Mouse (Mus musculus) midbrain, embryonic 12.5 days (tissue): ENCODE measurements at regions not wholly inside any gene's neighbourhood (a gene's known extent, or its start where the extent isn't known, plus 50 kb on each side); places are given as distances from the start of the nearest gene placed in this dataset.

Experiments used
- ATAC-seq: fragments of 200-750 bp; cut with Nextera tagmentation; 2 replicates; pipeline ENCODE4 v1.8.0; 2017; ENCODE audit warnings: low read depth, moderate TSS enrichment, moderate library complexity; ENCODE audit not compliant: low FRiP score
- H3K27ac ChIP-seq: fragments of 300-500 bp; sonication (generic); replicated peaks from 2 replicates; pipeline ENCODE4 v1.5.1; 2016; ENCODE audit warnings: mild to moderate bottlenecking
- H3K27me3 ChIP-seq: fragments of 300-500 bp; sonication (generic); 2 replicates; pipeline ENCODE4 v1.6.1; 2016; ENCODE audit warnings: mild to moderate bottlenecking
- H3K36me3 ChIP-seq: fragments of 300-500 bp; sonication (generic); 2 replicates; pipeline ENCODE4 v1.6.1; 2016
- H3K4me1 ChIP-seq: fragments of 300-500 bp; sonication (generic); 2 replicates; pipeline ENCODE4 v1.6.1; 2016
- H3K4me2 ChIP-seq: fragments of 300-500 bp; sonication (generic); replicated peaks from 2 replicates; pipeline ENCODE4 v1.6.1; 2016; ENCODE audit warnings: mild to moderate bottlenecking, moderate library complexity
- H3K4me3 ChIP-seq: fragments of 300-500 bp; sonication (generic); 2 replicates; pipeline ENCODE4 v1.5.1; 2016; ENCODE audit warnings: mild to moderate bottlenecking
- H3K9ac ChIP-seq: fragments of 300-500 bp; sonication (generic); replicated peaks from 2 replicates; pipeline ENCODE4 v1.6.1; 2016; ENCODE audit warnings: mild to moderate bottlenecking, moderate library complexity
- H3K9me3 ChIP-seq: fragments of 300-500 bp; sonication (generic); 2 replicates; pipeline ENCODE4 v1.6.1; 2016; ENCODE audit warnings: mild to moderate bottlenecking
- WGBS: fragments of 180-500 bp; shearing (Covaris S2); methylation state at CpG from one replicate; pipeline ENCODE4 v1.1.7; 2016; 5-methylcytosine and 5-hydroxymethylcytosine counted together

DNA sequence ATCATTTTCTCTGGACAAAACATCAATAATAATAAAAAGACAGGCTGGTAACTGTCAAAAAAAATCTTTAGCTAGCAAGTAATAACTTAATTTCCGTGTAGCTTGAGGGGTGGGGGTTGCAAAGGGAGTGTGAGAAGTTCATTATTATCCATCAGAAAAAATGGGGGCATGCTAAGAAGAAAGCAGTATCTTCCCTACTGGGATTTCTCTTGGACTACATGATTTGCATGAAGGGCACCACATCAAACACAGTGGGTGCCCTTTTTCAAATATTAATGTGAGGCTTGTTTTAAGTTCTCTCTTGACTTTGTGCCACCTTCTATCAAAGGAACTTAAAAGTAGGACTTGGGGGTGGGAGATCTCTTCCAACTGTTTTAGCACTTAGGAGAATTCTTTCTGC, 783.4 kb upstream of the Manea start:
- Histone ChIP-seq H3K4me3 (no peak overlapping the region), H3K4me1 (no peaks in the 10 kb centered on the region), H3K9ac (no peak overlapping the region), H3K27ac (no peak overlapping the region), H3K4me2 (no peak overlapping the region), H3K9me3 (no peaks in the 10 kb centered on the region), H3K36me3 (no peaks in the 10 kb centered on the region), H3K27me3 (no peaks in the 10 kb centered on the region)
- peak; percentile 54; the same call in 1 of the 2 replicates for ATAC-seq
- whole genome bisulfite sequencing = 61% methylated on average over 1 of the region's 1 CpGs

DNA sequence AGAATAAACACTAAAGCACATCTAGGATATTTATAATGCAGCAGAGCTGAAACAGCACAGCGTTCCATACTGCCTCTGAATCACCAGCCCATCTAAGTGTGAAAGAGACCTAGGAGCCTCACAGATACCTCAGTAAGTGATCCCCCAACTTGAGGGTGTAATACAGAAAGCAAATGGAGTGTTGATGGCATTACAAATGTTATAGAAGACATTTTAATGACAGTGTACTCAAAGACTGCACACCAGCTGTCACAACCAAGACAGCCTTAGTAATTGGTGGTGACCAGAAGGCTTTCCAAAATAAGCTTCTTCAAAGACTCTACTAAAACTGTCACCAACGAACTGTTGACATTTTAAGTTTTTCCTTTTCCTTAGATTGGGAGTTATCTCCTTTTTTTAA, 771.3 kb upstream of the Manea start:
- H3K36me3 ChIP-seq = no peaks in the 10 kb centered on the region
- H3K4me3 ChIP-seq = no peak overlapping the region
- H3K4me1 ChIP-seq = no peaks in the 10 kb centered on the region
- no peak for ATAC-seq
- no peak overlapping the region for H3K27ac ChIP-seq
- no peaks in the 10 kb centered on the region for H3K27me3 ChIP-seq
- no peaks in the 10 kb centered on the region for H3K9me3 ChIP-seq
- no peak overlapping the region for H3K9ac ChIP-seq
- WGBS = 83% methylated on average over 2 of the region's 2 CpGs
- no peak overlapping the region for H3K4me2 ChIP-seq

DNA sequence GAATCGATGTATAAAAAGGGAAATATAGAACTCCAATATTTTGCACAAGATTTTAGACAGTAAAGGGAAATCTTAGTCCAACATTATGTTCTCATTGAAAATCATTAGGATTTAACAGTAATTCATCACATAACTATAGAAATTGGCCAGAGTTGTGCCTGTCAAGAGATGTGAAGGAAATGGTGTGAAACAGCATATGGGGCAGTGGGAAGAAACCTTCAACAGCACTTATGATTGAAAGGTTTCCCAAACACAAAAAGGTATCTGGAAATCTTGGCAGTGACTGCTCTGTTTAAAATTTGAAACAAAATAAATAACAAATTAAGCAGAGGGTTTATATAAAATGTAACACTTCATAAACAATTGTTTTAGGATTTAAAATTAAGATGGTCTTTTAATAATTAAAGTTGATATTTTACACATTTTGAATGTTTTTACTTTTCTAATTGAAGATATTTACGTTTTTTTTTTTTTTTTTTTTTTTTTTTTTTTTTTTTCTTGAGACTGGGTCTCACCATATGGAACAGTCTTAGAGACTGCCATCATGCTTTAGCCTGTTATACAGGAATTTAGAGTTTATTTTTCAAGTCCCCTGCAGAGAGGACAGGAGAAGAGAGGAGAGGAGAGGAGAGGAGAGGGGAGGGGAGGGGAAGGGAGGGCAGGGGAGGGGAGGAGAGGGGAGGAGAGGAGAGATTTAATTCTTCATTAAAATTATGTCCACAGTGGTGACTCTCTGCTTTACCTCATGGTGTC, 770.6 kb upstream of the Manea start:
- ATAC-seq = no peak
- Histone ChIP-seq H3K36me3 (no peaks in the 10 kb centered on the region), H3K9ac (no peak overlapping the region), H3K4me2 (no peak overlapping the region), H3K4me3 (no peak overlapping the region), H3K9me3 (no peaks in the 10 kb centered on the region), H3K4me1 (no peaks in the 10 kb centered on the region), H3K27me3 (no peaks in the 10 kb centered on the region), H3K27ac (no peak overlapping the region)
- WGBS = 84% methylated on average over 2 of the region's 2 CpGs

DNA sequence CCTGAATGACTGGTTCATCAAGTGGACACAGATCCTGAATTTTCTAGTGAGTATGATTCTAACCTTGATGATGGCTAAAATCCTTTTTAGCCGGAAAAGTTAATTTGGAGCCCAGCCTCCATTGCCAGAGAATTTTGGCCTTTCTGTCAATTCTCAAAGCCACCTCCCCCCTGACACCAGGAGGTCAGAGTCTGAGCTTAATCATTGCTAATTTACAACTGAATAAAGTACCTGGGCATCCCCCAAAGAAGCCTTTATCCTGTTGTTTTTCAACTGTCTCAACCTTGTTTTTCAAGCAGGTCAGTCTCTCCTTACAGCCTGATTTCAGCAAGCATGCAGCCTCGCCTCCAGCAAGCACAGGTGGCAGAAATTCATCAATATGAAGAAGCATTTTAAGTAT, 758.7 kb upstream of the Manea start:
- Histone ChIP-seq H3K9ac (no peak overlapping the region), H3K9me3 (no peaks in the 10 kb centered on the region), H3K36me3 (no peaks in the 10 kb centered on the region), H3K4me2 (no peak overlapping the region), H3K4me1 (no peaks in the 10 kb centered on the region), H3K4me3 (no peak overlapping the region), H3K27ac (no peak overlapping the region), H3K27me3 (no peaks in the 10 kb centered on the region)
- ATAC-seq = no peak
- 89% methylated on average over 2 of the region's 2 CpGs for WGBS

DNA sequence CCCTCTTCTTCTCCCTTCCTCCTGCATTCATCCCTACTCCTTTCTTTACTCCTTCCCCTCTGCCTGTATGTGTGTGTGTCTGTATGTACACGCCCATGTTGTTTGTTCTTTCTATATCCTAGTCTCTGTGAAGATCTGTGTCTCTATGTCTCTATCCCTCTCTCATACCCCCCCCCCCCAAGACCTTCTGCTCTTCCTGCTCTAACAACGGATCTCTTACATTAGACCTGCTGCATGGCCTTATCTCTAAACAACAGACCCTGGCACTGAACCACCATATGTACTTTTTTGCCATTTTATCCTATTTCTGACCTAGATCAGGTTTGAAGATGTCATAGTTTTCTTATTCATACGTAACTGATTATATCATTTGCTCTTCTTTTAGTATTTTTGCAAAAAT, 749.6 kb upstream of the Manea start:
- no peak overlapping the region for H3K27ac ChIP-seq
- H3K4me1 ChIP-seq = no peaks in the 10 kb centered on the region
- H3K27me3 ChIP-seq = no peaks in the 10 kb centered on the region
- no peak overlapping the region for H3K4me2 ChIP-seq
- H3K9ac ChIP-seq = no peak overlapping the region
- H3K9me3 ChIP-seq = no peaks in the 10 kb centered on the region
- no peak for ATAC-seq
- no peak overlapping the region for H3K4me3 ChIP-seq
- H3K36me3 ChIP-seq = no peaks in the 10 kb centered on the region
- WGBS = 84% methylated on average over 3 of the region's 3 CpGs

DNA sequence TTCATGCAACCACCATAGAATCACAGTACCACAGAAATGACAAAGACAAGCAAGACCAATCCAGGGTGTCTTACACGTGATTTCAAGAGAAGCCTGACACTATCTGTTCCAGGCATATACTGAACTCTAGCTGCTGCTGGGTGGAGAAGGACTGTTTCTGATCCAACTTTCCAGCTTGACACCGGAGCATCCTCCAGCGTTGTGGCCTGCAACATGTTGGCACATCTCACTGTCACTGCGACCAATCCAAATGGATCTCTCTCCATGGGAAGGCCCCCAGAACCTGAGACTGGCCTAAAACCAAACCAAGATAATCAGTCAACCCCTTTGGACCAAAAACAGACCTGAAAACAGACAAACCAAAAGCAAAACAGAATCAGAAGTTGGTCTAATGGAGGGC, 703.3 kb upstream of the Manea start:
- Histone ChIP-seq H3K4me1 (no peaks in the 10 kb centered on the region), H3K4me2 (no peak overlapping the region), H3K9ac (no peak overlapping the region), H3K27me3 (no peaks in the 10 kb centered on the region), H3K36me3 (no peaks in the 10 kb centered on the region), H3K4me3 (no peak overlapping the region), H3K27ac (no peak overlapping the region), H3K9me3 (no peaks in the 10 kb centered on the region)
- WGBS = 95% methylated on average over 4 of the region's 4 CpGs
- no peak for ATAC-seq

DNA sequence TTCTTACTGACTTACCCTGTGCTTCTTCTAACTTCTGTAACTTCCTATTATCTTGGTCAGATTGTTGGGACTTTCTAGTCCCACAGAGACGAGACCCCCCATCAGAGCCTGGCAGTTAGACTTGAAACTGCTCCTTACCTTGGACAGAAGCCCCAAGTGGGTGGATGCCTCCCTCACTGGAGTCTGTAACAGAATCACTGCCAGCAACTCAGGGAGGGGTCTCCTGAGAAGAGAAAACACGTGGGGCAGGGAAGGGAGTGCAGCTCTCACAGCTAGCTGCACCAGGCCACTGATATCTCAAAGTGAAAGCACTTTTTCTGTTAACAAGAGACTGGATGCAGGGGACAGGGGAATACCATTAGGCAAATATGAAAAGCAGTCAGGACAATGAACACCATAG, 702.5 kb upstream of the Manea start:
- H3K36me3 ChIP-seq = no peaks in the 10 kb centered on the region
- no peak for ATAC-seq
- no peaks in the 10 kb centered on the region for H3K4me1 ChIP-seq
- no peak overlapping the region for H3K27ac ChIP-seq
- no peaks in the 10 kb centered on the region for H3K27me3 ChIP-seq
- WGBS = 60% methylated on average over 2 of the region's 2 CpGs
- H3K9me3 ChIP-seq = no peaks in the 10 kb centered on the region
- no peak overlapping the region for H3K4me2 ChIP-seq
- no peak overlapping the region for H3K4me3 ChIP-seq
- H3K9ac ChIP-seq = no peak overlapping the region
